Mouse (Mus musculus) layer of hippocampus, adult 9-11 months (tissue): ENCODE data around the gene Rngtt.
"Not testable (repeated sequence)": the region's sequence is repeated elsewhere in the genome, so short reads cannot be mapped to it uniquely, and the experiment has no call there.

Experiments
- DNase-seq: peaks from one replicate; pipeline ENCODE4 v3.0.0; 2022

Gene Rngtt

DNA sequence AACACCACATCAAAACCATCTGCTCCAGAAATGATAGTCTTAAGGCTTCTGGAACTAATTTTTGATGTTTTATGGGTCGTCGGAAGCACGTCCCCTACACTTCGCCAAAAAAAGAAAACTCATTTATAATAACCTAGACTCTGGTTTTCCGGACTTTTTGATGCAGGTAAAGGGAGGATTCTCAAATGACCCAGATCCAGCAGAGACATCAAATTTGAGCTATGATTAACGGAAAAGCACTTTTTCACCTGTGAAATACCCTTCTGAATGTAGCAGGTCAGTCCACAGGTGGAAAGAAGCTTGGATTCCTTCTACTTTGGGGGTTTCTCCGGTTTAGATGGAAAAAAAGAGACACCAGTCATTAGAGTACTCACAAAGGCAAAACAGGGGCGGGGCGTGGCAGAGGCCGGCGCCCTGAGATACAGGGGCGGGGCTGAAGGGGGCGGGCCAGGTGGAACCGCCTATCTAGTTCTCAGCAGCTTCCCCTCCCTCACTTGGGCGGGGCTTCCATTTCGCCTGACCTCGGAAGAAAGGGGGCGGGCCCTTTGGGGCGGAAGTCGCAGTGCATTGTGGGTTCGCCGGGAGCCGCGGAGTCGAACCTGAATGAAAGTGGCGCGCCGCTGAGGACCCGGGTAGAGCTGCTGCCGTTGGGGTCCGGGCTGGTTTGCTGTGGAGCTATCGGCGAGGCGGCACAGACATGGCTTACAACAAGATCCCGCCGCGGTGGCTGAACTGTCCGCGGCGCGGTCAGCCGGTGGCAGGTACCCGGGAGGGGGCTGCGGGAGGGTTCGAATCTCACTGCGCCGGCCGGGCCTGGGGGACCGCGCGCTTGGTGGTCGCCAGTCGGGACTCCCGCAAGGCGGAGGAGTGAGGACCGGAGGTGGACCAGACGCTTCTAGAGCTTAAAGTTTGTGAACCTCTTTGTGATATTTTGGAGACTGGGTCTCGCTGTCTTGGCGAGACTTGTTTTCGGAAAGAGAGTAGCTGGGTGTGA is at the start of gene Rngtt:
Rngtt (plus strand) TSS at position 548 of the 994 bp plus-strand sequence.
- peak; percentile 97 for DNase-seq

DNA sequence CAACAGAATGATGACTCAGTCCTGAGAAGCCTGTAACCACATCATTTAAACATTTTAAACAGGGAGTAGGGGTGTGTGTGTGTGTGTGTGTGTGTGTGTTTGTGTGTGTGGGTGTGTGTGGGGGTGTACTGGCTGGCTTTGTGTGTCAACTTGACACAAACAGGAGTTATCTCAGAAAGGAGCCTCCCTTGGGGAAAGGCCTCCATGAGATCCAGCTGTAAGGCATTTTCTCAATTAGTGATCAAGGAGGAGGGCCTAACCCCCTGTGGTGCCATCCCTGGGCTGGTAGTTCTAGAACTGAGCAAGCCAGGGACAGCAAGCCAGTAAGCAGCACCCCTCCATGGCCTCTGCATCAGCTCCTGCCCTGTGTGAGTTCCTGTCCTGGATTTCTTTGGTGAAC is 49.8 kb upstream of the Rngtt start:
- no peak for DNase-seq

DNA sequence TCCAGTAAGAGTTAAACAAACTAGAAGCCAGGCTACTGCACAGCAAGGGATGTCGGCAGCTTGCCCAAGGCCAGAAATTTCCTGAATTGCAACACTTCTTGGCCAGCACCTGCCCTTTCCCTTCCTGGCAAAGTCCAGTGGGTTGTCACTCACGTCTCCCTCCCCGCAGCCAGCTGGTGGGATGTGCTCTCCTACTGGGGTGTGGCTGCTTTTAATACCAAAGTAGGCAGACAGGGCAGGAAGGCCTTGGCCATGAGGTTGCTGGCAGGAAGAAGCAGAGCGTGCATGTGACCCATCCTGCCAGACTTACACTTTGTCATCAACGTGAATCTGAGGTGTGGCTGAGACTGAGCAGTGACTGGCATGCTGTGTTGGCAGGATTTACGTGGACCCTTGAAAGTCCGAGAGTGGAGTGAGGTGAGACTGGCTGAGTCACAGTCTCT is 48.8 kb upstream of the Rngtt start:
- DNase-seq, result peak; percentile 44

DNA sequence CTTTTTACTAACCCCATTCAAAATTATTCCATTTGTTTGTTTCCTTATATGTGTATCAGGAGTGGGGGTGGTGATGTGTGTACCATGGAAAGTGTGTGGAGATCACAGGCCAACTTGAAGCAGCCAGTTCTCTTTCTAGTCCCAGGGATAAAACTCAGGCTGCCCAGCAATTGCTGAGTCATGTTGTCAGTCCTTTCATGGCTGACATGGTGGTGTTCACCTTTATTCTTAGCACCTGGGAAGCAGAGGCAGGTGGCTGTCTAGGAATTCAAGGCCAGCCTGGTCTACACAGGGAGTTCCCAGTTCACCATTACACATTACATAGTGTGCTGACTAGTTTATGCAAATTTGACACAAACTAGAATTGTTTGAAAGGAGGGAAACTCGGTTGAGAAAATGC is 47.2 kb upstream of the Rngtt start:
- DNase-seq, result no peak

DNA sequence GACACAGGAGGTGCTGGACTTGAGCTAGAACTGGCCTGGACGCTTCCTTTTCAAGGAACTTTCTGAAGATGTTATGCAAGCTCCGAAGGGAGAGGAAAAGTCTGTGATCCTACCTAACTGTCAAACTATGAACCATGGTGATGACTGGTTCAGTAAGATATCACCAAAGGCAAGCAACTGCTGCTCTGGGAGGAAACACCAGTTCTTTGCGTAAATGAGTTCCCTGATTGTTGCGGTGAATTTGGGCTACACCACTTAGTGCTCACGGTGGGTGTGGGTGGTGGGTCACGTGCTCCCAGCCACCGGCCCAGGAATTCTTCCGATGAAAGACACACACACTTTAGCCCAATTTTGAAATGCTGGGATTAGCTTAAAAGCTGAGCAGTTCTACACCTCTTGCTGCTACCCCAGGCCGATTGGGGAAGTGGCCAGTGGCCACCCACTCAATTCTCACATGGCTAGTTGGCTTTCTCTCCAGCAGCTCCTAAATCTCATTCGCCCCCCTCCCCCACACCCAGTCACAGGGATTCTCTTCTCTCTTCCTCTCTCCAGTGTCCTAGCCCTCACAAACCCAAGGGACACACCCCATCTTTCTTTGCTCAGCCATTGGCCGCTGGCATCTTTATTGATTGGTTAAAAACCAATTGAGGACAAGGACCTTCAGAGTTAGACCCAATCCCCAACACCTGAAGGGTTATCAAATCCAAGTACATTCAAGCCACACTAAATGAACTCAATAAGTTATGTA is 45.0 kb upstream of the Rngtt start:
- peak; percentile 45 for DNase-seq

DNA sequence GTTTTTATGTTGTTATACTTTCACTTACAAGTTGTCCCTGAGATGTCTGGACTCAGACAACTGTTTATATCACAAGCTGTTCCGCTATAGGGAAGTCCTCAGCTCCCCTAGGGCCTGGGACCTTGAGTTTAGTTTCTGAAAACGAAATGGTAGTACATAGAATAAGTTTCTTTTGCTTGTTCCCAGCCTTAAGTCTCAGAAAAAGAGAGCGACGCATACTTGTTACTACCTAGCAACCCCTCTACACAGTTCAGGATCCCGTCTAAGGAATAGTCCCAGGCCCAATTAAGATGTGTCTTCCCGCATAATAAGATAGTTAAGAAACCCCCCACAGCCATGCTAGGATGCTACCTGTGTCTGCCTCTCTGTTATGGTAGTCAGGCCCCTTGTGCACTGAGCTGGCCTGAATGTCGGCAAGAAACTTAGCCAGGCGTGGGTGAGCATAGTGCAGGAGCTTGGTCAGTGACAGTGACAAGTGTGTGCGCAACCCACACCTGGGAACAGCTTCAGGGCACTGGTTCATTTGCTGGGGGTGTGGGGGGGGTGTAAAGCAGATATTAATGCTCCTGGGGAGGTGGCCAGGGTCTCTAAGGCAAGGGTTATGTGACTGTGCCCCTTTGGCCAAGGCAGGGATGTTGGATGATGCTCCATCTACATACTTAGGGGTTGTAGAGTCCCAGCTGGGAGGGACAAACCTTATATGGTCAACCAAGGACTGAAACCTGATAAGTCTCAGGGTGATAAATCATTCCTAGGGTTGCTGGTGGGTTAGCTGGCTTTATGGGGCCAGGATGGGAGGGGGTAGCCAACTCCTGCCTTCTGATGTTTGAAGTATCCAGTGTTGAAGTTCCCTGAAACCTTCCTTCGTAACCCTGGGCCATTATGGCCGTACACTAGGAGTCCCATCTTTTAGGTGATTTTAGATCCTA is 39.5 kb upstream of the Rngtt start:
- no peak for DNase-seq

DNA sequence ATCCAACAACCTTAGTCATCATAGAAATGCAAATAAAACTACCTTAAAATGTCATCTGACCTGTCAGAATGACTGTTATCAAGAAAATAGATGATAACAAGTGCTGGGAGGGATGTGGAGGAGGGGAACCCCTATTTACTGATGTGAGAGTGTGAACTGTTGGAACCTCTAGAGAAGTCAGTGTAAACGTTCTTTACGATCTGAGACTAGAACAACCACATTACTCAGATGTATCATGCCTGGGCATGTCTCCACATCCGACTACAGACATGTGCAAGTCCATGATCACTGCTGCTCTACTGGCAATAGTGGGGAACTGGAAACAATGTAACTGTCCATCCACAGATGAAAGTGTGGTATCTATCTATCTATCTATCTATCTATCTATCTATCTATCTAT is 36.7 kb upstream of the Rngtt start:
- no peak for DNase-seq

DNA sequence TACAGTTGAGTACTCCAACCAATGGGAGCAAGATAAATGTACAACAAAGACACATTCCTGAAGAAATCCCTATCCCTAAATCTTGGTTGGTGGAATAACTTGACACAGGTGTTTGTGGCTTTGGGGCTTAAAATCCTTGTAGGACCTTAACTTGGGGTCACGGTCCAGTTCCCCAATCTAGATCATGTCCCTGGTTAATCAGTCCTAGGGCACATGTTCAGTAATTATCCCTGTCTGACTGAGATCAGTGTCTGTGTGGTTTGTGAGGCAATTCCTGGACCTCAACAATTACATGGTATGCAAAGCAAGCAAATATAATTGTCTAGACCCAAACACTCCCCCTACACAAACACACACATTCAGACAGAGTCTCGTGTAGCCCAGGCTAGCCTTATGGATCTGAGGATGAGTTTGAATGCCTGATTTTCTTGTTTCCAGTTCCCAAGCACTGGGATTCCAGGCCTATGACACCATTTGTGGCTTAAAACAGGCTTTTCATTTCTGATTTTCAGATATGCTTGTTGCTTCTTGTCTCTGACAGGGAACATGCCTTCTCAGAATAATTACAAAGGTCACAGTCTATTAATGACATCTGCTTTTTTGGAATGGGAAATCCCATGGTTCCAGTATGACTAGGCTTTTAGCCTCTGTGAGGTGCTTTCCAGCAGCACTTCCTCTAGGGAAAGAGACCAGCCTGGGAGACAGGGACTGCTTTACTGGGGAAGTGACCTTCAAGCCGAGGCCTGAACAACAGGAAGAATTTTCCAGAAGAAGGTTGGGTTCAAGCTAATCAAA is 28.0 kb upstream of the Rngtt start:
- no peak for DNase-seq

DNA sequence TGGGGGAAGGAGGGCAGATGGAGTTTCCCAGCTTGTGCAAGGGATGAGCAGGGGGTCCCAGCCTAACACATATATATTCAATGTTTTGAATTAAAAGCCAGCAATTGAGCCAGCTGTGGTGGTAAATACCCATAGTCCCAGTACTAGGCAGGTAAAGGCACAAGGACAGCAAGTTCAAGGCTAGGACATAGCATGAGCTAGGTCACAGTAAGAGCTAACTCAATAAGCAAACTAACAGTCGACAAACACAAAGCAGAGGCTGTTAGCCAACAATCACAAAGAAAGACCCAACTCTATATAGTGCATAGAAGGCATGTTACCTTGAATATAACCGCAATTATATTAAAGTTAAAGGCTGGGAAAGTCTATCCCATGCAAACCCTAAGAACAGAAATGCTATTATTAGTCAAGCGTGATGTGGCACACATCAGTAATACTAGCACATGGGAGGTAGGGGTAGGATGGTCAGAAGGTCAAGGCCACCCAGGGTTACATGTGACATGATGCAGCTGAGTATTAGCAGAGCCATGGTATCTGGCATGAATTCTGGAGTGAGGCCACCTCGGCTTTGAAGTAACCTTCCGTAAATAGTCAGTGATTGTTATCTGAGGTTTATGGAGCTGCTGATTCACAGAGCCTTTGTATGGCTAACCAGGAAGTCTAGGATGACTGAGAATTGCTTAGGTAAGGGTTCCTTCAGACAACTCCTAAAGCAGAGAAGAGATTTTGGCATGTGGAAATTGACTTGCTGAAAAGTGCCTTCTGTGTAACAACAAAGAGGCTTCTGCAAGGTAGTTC is 25.8 kb upstream of the Rngtt start:
- no peak for DNase-seq

DNA sequence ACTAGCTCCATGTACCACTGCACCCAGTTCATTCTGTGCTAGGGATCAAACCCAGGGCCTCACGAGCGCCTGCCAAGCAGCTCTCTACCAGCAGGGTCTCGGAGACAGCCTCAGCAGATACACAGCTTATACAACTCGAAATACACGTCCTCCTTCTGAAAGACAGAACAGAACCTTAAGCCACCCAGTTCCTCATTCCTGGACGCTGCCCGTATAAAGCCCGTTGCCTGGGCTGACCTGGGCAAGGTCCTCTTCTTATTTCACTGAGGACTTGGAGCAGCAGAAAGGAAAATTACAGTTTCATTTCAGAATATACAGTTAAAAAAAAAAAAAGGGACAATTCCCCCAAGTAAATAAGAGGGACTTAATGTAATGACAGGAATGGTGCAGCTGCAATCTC is 24.7 kb upstream of the Rngtt start:
- DNase-seq, result no peak

DNA sequence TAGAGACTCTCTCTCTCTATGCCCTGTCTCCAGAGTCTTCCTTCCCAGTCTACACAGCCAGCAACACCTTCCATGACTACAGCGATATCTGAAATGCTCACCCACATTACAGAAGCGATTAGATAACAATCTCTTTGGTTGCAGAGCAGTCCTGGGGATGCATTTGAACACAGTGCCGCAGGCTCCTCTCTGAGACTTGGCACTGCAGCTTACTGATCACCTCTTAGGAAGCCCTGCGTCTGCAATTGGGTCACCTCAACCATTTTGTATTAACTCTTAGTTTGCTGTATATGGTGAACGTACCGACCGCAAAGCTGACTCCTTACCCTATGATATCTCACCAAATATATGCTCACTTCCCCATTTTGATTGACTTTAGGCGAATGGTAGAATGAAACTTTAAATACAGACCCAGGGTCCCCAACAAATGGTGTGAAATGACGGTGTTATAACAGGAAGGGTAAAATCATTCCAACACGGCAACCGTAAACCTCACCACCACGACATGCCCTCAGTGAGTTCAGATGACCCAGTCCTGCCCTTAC is 20.9 kb upstream of the Rngtt start:
- DNase-seq, result no peak

DNA sequence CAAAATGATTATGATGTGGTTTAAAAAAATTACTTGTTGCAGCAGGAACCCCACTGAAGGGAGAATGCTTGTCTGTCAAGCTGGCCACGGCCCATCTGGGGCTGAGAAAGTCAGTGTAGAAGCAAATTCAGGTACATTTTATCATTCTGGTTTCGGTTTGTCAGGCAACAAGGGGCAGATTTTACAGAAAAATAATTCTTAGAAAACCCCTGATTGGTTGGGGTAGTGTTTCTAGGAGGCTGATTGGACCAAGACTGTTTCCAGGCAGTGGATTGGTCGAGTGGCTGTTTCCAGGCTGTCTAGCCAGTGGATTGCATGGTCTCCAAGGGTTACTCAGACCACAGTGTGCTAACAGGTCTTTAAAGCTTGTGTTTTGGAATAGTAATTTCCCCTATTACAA is 20.1 kb upstream of the Rngtt start, which contains the start of gene Pnrc1:
Pnrc1 (minus strand) TSS at position 162 of the 400 bp plus-strand sequence.
- DNase-seq, result peak; percentile 62

DNA sequence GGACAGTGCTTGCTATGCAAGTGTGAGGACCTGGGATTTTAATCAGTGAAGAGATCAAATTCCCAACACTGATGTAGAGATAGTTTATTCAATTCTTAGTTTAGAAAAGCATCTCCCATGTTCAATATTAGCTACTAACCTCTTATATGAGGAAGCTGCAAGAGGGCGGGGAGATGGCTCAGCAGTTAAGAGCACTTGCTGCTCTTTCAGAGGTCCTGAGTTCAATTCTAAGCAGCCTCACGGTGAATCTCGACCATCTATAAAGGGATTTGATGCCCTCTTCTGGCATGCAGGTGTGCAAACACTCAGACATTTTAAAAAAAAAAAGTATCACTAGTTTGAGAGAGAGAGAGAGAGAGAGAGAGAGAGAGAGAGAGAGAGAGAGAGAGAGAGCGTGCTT is 19.2 kb upstream of the Rngtt start:
- DNase-seq, result no peak

DNA sequence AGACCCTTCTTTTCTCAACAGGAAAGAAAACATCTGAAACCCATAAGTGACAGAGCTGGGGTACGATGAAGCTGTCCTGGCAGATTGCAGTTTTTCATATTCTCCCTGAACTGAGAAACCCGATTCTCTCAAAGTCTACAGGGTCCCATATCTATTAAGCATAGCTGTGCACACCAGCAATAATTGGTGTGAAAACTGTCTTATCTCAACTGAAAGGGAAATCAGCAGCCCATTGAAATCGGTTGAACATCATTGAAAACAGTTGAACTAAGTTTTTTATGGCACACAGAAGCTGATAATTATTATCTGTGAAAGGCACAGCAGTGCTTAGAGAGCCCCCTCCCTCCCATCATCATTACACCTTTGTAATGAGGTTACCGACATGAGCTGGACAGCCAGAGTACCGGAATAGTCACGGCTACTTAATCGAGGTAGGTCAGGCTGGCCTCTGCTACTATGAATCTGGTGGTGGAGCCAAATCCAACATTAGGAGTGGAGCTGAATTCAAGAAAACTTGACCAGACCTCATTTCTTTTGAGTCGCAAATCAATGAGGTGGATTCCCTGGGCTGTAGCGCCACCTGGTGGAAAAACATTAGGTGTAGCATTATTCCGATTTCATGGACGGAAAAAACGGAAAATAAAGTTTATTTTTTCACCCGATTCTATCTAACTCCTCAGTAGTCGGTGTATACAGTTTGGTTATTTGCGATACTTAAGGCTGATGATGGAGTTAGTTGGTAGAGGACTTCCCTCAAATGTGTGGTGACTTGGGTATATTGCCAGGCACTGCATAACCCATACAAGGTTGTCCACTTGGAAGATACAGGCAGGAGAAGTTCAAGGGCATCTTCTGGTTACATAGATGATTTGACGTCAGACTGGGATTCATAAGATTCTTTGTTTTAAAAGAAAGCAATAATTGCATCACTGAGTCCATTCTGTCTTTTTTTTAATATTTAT is 17.4 kb upstream of the Rngtt start:
- DNase-seq, result peak; percentile 19

DNA sequence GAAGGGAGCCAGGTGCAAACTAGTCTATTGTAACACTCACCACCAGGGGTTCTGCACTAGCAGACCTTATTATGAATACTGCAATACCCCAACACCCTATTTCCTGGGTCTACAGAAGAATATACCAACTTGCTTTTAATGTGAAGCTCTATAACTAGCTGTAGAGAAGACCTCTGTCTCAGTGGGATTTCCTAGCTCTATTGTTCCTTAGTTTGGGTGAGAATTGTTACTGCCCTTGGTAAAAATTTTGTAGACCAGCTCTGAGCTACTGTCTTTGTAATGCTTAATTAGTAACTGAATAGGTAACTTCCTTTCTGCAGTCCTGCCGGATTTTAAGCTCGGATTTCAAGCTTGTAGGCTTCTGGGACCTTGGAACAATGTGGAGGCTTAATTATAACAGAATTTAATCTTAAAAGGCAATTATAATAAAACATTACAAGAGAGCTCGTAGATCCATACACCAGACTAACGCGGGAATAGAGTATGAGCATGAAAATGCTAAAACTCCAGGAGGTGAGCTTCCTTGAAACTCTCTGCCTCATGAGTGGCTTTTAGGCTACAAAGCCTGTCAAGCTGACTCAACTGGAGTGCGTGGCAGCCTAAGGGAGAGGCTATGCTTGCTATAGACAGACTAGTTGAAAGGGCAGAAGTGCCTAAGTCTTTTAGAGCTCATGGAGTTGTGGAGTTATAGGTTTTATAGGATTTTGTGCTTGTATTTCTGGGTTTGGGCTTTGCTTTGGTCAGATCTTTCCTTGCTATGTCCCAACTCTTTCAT is 9.0 kb upstream of the Rngtt start:
- not testable (repeated sequence) for DNase-seq

DNA sequence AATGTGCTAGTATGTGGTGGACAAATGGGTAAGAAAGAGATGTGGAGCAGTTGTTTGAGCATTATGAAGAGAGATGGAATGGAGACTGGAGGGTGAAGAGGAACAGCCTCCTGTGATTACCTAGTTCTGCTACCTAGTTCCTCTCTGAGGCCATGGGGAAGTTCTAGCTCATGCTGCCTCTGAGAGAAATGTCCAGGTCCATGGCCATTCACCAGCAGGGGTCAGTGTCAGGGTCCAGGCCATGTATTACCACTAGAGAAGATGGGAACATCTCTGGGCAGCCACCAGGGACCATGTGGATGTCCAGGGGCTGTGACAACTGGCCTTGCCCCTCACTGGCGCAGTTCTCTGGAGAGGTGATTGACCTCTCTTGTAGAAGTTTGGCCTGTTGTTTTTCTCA is 7.1 kb upstream of the Rngtt start:
- no peak for DNase-seq

DNA sequence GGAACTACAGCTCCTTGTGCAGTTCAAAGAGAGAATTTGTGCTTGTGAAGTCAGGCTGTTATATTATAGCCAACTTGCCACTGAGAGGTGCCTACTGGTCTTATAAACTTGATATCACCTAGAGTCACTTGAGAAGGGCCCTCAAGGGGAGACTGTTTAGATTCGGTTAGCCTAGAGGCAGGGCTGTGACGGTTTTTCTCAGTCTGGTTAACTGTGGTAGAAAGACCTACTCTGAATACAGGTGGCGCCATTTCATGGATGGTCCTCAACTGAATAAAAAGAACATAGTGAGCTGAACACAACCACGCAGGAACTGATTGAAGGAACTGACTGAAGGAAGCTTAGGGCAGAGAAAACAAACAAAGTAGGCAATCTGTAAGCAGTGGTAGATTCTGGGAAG is 3.0 kb upstream of the Rngtt start:
- DNase-seq, result no peak

DNA sequence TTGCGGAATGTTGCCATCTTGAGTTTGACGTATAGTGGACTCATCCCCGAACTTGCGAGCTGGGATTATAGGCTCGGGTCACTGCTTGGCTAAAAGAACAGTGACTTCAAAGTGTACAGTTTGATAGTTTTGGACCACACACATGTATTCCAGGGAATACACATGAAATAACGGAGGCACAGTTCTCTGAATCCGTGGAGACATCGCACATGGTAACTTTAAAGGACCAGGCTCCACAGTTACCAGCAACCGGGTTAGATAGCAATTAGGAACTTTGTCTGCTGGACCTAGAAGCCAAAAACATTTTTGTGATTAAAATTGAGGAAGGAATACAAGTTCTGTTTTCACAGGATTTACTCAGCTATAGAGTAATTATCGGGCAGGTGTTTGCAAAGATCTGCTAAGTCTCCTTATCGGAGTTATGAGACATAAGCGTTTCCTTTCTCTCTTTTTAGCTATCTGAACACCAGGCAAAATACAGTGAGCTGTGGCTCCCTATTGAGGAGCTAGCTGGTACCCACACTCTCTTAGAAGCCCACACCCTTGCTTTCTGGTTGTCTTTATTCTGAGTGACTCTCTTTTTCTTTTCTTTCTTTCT is 828 bp downstream of the Rngtt start:
- DNase-seq, result no peak
